Mouse (Mus musculus) ES-E14 (cell line): ENCODE results near the gene Ppp1r9a.

Experiments used
- CHD2 ChIP-seq: IDR thresholded peaks from 2 replicates; pipeline ENCODE4 v1.6.1; 2014; ENCODE audit warnings: mild to moderate bottlenecking, low read depth, low read length, inconsistent platforms
- HCFC1 ChIP-seq: IDR thresholded peaks from 2 replicates; pipeline ENCODE4 v1.6.1; 2012; ENCODE audit warnings: low read length, inconsistent platforms, borderline replicate concordance; ENCODE audit not compliant: insufficient read depth
- MAFK ChIP-seq: IDR thresholded peaks from 2 replicates; pipeline ENCODE4 v1.6.1; 2014; ENCODE audit warnings: mild to moderate bottlenecking, low read depth, low read length, inconsistent platforms; ENCODE audit not compliant: insufficient read depth
- ZC3H11A ChIP-seq: IDR thresholded peaks from 2 replicates; pipeline ENCODE4 v1.6.1; 2012; ENCODE audit warnings: low read depth, mild to moderate bottlenecking, inconsistent platforms, low read length, borderline replicate concordance

- TF ChIP-seq MAFK: no peak
- TF ChIP-seq CHD2: no peak
- TF ChIP-seq HCFC1: no peak
- TF ChIP-seq ZC3H11A: no peak
These were observed 283.7 kb downstream of the Ppp1r9a start for GRCm38 (mm10) chr6:5186229-5186950.
